Mouse (Mus musculus) liver, postnatal 0 days (tissue): Measurements from ENCODE around the gene Tut4.

Experiments
- CTCF ChIP-seq: sonication (generic); IDR thresholded peaks from 2 replicates; pipeline ENCODE4 v1.5.1; 2016; ENCODE audit warnings: antibody characterized with exemption, low read depth
- EP300 ChIP-seq: IDR thresholded peaks from 2 replicates; pipeline ENCODE4 v1.6.1; 2016; ENCODE audit warnings: antibody characterized with exemption, low read depth, mild to moderate bottlenecking

DNA sequence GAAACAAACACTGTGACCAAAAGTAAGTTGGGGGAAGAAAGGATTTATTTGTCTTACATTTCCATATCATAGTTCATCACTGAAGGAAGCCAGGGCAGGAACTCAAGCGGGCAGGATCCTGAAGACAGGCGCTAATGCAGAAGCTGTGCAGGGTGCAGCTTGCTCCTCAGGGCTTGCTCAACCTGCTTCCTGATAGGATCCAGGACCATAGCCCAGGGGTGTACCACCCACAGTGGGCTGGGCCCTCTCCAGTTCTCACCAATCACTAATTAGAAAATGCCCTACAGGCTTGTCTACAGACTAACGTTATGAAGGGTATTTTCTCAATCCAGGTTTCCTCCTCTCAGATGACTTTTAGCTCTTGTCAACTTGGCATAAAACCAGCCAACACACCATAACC is 23.6 kb upstream of the Tut4 start:
- no peak for TF ChIP-seq CTCF
- TF ChIP-seq EP300, result no peak
